Mouse (Mus musculus) kidney, postnatal 4 days (tissue): ENCODE data around the gene Ufc1.
"Not testable (repeated sequence)": the region's sequence is repeated elsewhere in the genome, so short reads cannot be mapped to it uniquely, and the experiment has no call there.

Source experiments
- DNase-seq, 2 experiments: peaks; one replicate each; pipeline ENCODE4 v3.0.0; 2021; ENCODE audit warnings: mixed read lengths in 2 of 2

Gene Ufc1

GRCm38 (mm10) chr1:171294298-171295062, at the start of gene Ufc1:
Gene Ufc1 (minus strand): TSS chr1:171295024.
- DNase-seq = peak; percentile 83 to 91

- DNase-seq = peak; percentile 55 to 74
Measured at GRCm38 (mm10) chr1:171343922-171344677, 49.3 kb upstream of the Ufc1 start.

GRCm38 (mm10) chr1:171342262-171343207, 47.7 kb upstream of the Ufc1 start:
- peak in 1 of 2 experiments; percentile 15 for DNase-seq

- DNase-seq = no peak
Measured at GRCm38 (mm10) chr1:171330216-171330560, 35.4 kb upstream of the Ufc1 start.

GRCm38 (mm10) chr1:171329433-171330215, 34.8 kb upstream of the Ufc1 start:
- DNase-seq = peak; percentile 87 to 93

GRCm38 (mm10) chr1:171328839-171329432, 34.1 kb upstream of the Ufc1 start, which contains the start of gene Dedd:
Gene Dedd (plus strand): TSS chr1:171329145.
- DNase-seq = peak; percentile 90 to 95

GRCm38 (mm10) chr1:171328244-171328643, 33.4 kb upstream of the Ufc1 start:
- DNase-seq = peak in 1 of 2 experiments; percentile 21

- DNase-seq = not testable (repeated sequence)
Measured at GRCm38 (mm10) chr1:171326588-171326987, 31.8 kb upstream of the Ufc1 start.

- no peak for DNase-seq
Measured at GRCm38 (mm10) chr1:171325571-171325970, 30.7 kb upstream of the Ufc1 start.

- DNase-seq = peak; percentile 22 to 27
Measured at GRCm38 (mm10) chr1:171322012-171322411, 27.2 kb upstream of the Ufc1 start.

GRCm38 (mm10) chr1:171321415-171321814, 26.6 kb upstream of the Ufc1 start:
- DNase-seq = peak in 1 of 2 experiments; percentile 27

GRCm38 (mm10) chr1:171320151-171320550, 25.3 kb upstream of the Ufc1 start:
- no peak for DNase-seq

GRCm38 (mm10) chr1:171319748-171320147, 24.9 kb upstream of the Ufc1 start:
- peak; percentile 19 to 43 for DNase-seq

- no peak for DNase-seq
Measured at GRCm38 (mm10) chr1:171309321-171309720, 14.5 kb upstream of the Ufc1 start.

- not testable (repeated sequence) for DNase-seq
Measured at GRCm38 (mm10) chr1:171306157-171306556, 11.3 kb upstream of the Ufc1 start.

GRCm38 (mm10) chr1:171298226-171298625, 3.4 kb upstream of the Ufc1 start:
- no peak for DNase-seq

- DNase-seq = no peak
Measured at GRCm38 (mm10) chr1:171295063-171295402, 209 bp upstream of the Ufc1 start.

GRCm38 (mm10) chr1:171293906-171294297, 922 bp downstream of the Ufc1 start:
- DNase-seq = no peak

GRCm38 (mm10) chr1:171293351-171293750, 1.5 kb downstream of the Ufc1 start:
- no peak for DNase-seq

- DNase-seq = no peak
Measured at GRCm38 (mm10) chr1:171288328-171288727, 6.5 kb downstream of the Ufc1 start.
